Mouse (Mus musculus): Measurements from ENCODE around the gene Pptc7. TPM values are rescaled to one million over a fixed set of nuclear protein-coding genes. Genes with fewer than 3 reads are reported as not detected.
A peak's percentile ranks its signal among the peaks of the same experiment; 100 is the strongest.

The Pptc7 gene
- polyA plus RNA-seq, 1 experiment from 2014 or later, result 9.5 TPM

DNA sequence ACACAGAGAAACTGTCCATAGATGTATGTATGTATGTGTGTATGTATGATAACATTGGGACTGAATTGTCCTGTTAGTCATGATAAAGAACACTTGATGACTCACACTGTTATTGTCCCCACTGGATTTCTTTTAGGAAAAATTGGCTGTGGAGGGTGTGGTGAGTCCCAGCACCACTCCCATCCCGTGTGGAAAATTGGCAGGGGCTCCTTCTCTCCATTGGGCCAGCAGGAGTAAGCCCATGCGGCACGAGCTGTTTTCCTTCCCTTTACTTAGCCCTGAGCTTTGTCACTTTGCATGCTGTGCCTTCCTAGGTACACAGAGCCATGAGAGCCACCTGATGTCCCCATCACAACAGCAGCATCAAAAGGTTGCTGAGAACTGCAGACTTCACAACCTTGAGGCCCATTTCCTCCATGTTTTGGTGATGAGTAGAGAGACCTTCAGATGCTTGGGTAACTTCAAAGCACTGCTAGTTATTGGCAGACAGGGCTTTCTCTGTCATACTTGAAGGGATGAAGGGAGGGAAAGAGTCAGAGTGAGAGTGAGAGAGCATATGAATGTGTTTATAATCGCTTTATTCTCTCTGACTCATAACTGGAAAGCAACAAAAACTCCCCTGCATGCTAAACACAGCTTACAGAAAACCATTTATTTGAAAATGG lies 4.1 kb downstream of the Pptc7 start:
- ATAC-seq (ENCODE audit: insufficient read depth) (no peak), DNase-seq (no peak)
- Histone ChIP-seq H3K4me3 (ENCODE audit: low read depth, low read length) (no peak overlapping the region), H3K4me2 (no peak overlapping the region), H3K9me3 (ENCODE audit: low read depth, low read length) (no peaks in the 10 kb centered on the region), H3K36me3 (ENCODE audit: insufficient read depth) (no peaks in the 10 kb centered on the region), H3K9ac (no peak overlapping the region), H3K4me1 (ENCODE audit: insufficient read depth) (peaks cover 7% of the 10 kb centered on the region; the same call in 1 of the 2 replicates), H3K27me3 (ENCODE audit: insufficient read depth, low read length) (no peaks in the 10 kb centered on the region), H3K27ac (ENCODE audit: low read depth) (no peak overlapping the region)
- whole genome bisulfite sequencing, result 82% methylated on average over 4 of the region's 4 CpGs
- no peak for TF ChIP-seq CTCF (IDR thresholded peaks at IDR 0.05; ENCODE audit: low read depth)

- no peak overlapping the region for H3K4me3 ChIP-seq (ENCODE audit: low read depth, low read length)
- H3K9me3 ChIP-seq (ENCODE audit: low read depth, low read length), result no peaks in the 10 kb centered on the region
- H3K4me1 ChIP-seq (ENCODE audit: insufficient read depth), result 0 out of 2 replicates have a peak, but pooled peaks cover 3% of the 10 kb centered on the region
- no peak overlapping the region for H3K27ac ChIP-seq (ENCODE audit: low read depth)
- H3K27me3 ChIP-seq (ENCODE audit: insufficient read depth, low read length), result no peaks in the 10 kb centered on the region
- DNase-seq (no peak), ATAC-seq (ENCODE audit: insufficient read depth) (no peak)
- H3K4me2 ChIP-seq, result no peak overlapping the region
- 0 out of 2 replicates have a peak, but pooled peaks cover 5% of the 10 kb centered on the region for H3K36me3 ChIP-seq (ENCODE audit: insufficient read depth)
- H3K9ac ChIP-seq, result no peak overlapping the region
- 47% methylated on average over 6 of the region's 6 CpGs for whole genome bisulfite sequencing
- no peak for TF ChIP-seq CTCF (IDR thresholded peaks at IDR 0.05; ENCODE audit: low read depth)
Measured at GRCm38 (mm10) chr5:122291149-122291548, 7.0 kb downstream of the Pptc7 start.

DNA sequence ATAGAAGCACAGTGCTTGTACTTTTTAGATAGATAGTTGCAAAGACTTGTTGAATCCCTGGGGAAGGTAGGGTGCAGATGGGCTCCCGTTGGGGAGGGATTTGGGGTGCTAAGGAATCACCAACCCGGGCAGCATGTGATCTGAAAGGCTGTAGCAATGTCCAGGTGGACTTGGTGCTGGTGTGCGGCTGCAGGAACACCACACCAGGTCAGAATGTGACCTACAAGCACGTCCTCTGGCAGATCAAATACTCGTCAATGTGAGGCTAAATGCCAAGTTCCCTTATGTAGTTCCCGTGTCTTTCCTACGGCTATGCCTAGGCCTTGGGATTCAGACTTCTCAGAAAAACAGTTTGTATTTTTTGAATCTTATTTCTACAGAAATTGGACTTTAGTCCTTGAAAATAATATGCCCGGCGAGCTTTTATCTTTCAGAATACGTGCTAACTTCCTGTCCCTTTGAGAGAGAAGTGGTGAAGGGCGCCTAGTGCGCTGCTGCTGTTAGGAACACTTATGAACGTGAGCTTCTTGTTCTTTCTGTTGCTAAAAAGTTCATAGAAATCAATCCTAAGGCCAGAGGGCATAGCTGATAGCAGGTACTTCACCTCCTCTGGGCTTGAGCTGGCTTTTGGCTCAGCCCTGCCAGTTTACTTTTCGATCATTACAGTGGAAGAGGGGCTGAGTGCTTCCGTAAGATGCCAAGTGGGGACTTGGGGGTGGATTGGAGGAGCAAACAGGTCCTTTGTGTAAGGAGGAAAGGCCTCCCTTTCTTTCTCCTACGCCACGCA lies 7.6 kb downstream of the Pptc7 start:
- Histone ChIP-seq H3K9ac (no peak overlapping the region; the same call in 1 of the 2 replicates), H3K27me3 (ENCODE audit: insufficient read depth, low read length) (no peaks in the 10 kb centered on the region), H3K4me2 (no peak overlapping the region), H3K27ac (ENCODE audit: low read depth) (0 out of 2 replicates have a peak overlapping the region, but pooled peaks have one; percentile 21), H3K4me1 (ENCODE audit: insufficient read depth) (0 out of 2 replicates have a peak, but pooled peaks cover 3% of the 10 kb centered on the region), H3K9me3 (ENCODE audit: low read depth, low read length) (no peaks in the 10 kb centered on the region), H3K4me3 (ENCODE audit: low read depth, low read length) (no peak overlapping the region), H3K36me3 (ENCODE audit: insufficient read depth) (0 out of 2 replicates have a peak, but pooled peaks cover 5% of the 10 kb centered on the region)
- no peak for ATAC-seq (ENCODE audit: insufficient read depth)
- 52% methylated on average over 17 of the region's 17 CpGs for WGBS
- no peak for TF ChIP-seq CTCF (IDR thresholded peaks at IDR 0.05; ENCODE audit: low read depth)
- no peak for DNase-seq

DNA sequence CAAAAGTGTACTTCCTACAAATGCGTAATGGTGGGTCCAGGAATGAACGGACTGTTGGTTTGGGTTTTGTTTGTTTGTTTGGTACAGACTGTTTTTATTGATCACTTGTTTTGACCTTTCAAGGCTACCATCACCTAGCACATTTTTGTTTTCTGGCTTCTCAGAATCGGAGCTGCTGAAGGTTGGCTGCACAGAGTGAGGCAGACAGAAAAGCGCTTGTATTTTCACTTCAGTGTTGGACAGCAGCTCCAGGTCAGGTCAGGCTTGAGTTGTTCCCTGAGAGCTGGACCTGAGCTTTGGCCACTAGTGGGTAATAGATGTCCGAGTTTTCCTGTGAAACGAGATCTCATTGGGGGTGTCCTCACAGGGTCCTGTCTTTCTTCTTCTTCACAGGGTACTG lies 9.0 kb downstream of the Pptc7 start:
- no peak for ATAC-seq (ENCODE audit: insufficient read depth)
- WGBS, result 58% methylated on average over 6 of the region's 6 CpGs
- DNase-seq, result no peak

DNA sequence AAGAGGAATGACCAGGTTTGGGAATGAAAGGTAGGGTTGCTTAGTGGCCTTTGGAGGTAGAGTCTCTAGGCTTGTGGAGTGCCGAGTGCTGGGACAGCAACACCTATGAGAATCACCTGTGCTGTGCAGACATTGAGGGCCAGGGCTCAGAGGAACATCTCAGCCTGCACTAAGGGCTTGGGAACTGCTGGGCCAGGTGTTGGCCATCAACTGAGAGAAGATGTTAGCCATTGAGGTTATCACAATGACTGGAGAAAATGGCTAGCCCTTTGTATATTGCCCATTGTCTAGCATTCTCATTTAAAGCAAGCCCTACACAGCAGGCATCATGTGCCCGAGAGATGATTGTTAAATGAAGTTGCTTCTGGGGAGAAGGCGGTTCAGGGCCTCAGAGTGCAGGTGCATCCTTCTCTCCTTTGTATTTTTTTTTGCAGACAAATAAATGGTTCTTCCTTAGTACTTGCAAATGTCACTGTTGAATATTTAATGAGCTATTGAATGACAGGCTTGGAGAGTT lies 10.1 kb downstream of the Pptc7 start:
- H3K9me3 ChIP-seq (ENCODE audit: low read depth, low read length), result no peaks in the 10 kb centered on the region
- H3K4me3 ChIP-seq (ENCODE audit: low read depth, low read length), result no peak overlapping the region
- TF ChIP-seq CTCF (IDR thresholded peaks at IDR 0.05; ENCODE audit: low read depth), result no peak
- 0 out of 2 replicates have a peak, but pooled peaks cover 5% of the 10 kb centered on the region for H3K36me3 ChIP-seq (ENCODE audit: insufficient read depth)
- H3K27me3 ChIP-seq (ENCODE audit: insufficient read depth, low read length), result no peaks in the 10 kb centered on the region
- WGBS, result 83% methylated on average over 3 of the region's 3 CpGs
- DNase-seq (no peak), ATAC-seq (ENCODE audit: insufficient read depth) (no peak)
- no peak overlapping the region for H3K9ac ChIP-seq
- H3K4me1 ChIP-seq (ENCODE audit: insufficient read depth), result 0 out of 2 replicates have a peak, but pooled peaks cover 3% of the 10 kb centered on the region
- no peak overlapping the region for H3K27ac ChIP-seq (ENCODE audit: low read depth)
- H3K4me2 ChIP-seq, result no peak overlapping the region

More for the DNA sequence above, 9.0 kb downstream of the Pptc7 start:
- Histone ChIP-seq H3K4me3 (ENCODE audit: low read depth, low read length) (no peak overlapping the region), H3K4me1 (ENCODE audit: insufficient read depth) (0 out of 2 replicates have a peak, but pooled peaks cover 3% of the 10 kb centered on the region), H3K27ac (ENCODE audit: low read depth) (no peak overlapping the region), H3K9me3 (ENCODE audit: low read depth, low read length) (no peaks in the 10 kb centered on the region), H3K36me3 (ENCODE audit: insufficient read depth) (0 out of 2 replicates have a peak, but pooled peaks cover 5% of the 10 kb centered on the region), H3K27me3 (ENCODE audit: insufficient read depth, low read length) (no peaks in the 10 kb centered on the region), H3K4me2 (no peak overlapping the region), H3K9ac (no peak overlapping the region)
- no peak for TF ChIP-seq CTCF (IDR thresholded peaks at IDR 0.05; ENCODE audit: low read depth)

DNA sequence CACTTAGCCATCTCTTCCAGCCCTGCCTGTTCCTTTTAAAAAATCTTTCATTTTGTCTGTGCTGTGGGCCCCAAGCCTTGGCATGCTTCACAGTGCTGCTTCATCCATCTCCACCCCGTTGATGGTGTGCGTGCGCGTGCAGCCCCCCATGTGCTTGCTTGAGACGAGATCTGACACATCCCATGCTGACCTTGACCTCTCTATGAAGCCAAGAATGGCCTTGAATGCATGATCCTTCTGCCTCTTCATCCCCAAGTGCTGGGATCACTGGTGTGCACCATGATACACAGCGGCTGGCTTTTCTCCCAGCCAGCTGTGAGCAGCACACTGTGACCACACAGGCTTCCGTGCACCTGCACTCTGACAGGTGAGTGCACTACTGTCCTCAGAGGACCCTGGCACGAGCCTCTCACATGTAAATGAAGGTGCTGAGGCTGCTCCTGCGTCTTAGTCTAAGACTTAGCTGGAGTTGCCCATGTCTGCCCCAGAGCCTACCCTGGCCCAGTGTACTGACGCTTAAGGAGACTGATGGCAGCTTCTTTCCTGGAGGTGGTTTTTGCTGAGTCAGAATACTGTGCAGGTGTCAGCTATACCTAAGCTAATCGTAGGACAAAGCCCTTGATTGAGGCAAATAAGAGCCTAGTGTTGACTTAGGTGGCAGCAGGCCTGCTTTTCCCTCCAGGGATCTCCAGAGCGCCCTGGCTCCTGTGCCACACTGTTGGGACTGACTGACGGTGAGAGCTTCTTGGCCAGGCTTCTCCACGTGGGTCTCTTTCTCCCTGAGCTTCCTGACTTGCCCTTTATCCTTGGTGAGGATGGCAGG lies 11.2 kb downstream of the Pptc7 start:
- Histone ChIP-seq H3K4me3 (ENCODE audit: low read depth, low read length) (no peak overlapping the region), H3K27ac (ENCODE audit: low read depth) (0 out of 2 replicates have a peak overlapping the region, but pooled peaks have one; percentile 9), H3K27me3 (ENCODE audit: insufficient read depth, low read length) (no peaks in the 10 kb centered on the region), H3K4me2 (no peak overlapping the region), H3K36me3 (ENCODE audit: insufficient read depth) (0 out of 2 replicates have a peak, but pooled peaks cover 5% of the 10 kb centered on the region), H3K4me1 (ENCODE audit: insufficient read depth) (0 out of 2 replicates have a peak, but pooled peaks cover 3% of the 10 kb centered on the region), H3K9me3 (ENCODE audit: low read depth, low read length) (no peaks in the 10 kb centered on the region), H3K9ac (no peak overlapping the region)
- ATAC-seq (ENCODE audit: insufficient read depth) (peak; percentile 54; the same call in 1 of the 2 replicates), DNase-seq (peak; percentile 44)
- no peak for TF ChIP-seq CTCF (IDR thresholded peaks at IDR 0.05; ENCODE audit: low read depth)
- 62% methylated on average over 14 of the region's 14 CpGs for WGBS

All from lung, embryonic 14.5 days (tissue).